Mouse (Mus musculus): Measurements from ENCODE around the gene P4ha3.

Gene P4ha3

DNA sequence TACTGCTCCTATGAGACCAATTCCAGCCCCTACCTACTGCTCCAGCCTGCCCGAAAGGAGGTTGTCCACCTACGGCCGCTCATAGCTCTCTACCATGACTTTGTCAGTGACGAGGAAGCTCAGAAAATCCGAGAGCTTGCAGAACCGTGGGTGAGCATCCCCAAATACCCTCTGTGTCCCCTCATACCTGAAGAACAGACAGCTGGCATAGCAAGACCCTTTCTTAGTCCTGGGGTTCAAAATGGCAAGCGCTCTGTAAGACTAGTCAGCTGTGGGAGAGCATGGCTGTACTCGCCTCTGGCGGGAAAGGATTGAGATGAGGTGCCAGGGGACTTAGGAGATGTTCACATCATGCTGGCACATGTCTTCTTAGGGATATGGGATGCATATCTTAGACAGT is 20.6 kb downstream of the P4ha3 start:
- no peak for DNase-seq (ENCODE audit: low read depth, low spot score)

DNA sequence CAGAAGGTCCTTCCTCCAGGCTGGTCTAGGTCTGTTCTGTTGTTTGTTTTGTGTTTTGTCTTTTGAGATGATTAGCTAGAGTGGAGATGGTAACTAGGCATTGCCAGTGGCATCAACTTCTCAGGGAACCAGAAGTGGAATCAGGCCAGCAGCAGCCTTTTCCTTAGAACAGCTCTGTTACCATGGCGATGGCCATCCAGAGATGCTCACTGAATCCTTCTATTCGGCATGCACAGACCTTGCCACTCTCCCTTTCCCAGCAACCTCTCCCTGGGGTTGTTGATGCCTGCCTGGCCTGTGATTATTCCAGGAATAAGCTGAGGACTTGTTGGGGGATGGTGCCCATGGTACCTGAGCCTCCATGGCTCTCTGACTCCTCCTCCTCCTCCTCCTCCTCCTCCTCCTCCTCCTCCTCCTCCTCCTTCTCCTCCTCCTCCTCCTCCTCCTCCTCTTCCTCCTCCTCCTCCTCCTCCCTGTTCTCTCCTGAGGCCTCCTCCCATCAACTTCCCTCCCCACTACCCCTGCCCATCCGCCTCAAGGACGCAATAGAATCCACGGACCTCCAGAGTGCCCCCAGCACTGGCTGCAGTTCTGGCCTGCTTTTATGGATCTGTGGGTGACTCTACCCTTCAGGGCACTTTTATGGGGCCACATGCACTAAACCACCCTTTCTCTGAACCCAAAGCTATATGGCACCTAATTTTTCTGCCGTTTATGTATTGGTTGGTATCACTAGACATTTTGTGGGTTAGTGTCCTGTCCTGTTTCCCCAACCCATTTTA is 22.7 kb downstream of the P4ha3 start:
- peak; percentile 73 for DNase-seq (ENCODE audit: low read depth, low spot score)

DNA sequence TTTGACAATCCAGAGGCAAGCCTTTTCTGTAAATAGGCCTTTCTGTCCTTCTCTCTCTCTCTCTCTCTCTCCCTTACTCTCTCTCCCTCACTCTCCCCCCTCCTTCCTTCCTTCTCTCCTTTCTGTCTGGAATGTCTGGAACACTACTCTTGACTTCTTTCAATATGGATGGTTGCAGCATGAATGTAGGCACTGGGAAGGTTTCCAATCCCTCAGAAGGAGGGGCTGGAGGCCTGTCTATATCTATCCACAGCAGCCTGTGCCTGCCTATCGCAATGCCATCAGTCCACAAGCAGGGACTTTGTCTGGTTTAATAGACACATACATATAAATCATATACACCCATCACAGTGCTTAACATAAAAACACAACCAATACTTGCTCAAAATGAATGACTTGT is 23.9 kb downstream of the P4ha3 start:
- peak; percentile 46 for DNase-seq (ENCODE audit: low read depth, low spot score)

DNA sequence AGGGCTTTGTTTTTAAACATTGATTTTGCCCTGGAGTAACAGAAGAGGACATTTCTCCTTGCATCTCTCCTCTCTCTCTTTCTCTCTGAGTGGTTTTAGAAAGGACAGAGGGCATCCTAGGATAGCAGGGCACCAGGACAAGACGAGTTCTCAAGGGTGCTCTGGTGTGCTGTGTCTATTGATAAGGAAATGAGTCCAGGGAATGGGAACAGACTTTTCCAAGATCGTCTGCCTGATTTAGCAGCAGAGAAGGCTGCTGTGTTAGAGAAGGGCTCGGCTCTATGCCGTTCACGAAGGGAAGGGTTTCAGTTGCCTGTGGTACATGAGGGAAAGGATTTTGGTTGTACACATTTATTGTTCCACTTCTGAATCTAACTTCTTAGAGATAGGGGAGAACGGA is 24.4 kb downstream of the P4ha3 start:
- DNase-seq (ENCODE audit: low read depth, low spot score), result no peak

DNA sequence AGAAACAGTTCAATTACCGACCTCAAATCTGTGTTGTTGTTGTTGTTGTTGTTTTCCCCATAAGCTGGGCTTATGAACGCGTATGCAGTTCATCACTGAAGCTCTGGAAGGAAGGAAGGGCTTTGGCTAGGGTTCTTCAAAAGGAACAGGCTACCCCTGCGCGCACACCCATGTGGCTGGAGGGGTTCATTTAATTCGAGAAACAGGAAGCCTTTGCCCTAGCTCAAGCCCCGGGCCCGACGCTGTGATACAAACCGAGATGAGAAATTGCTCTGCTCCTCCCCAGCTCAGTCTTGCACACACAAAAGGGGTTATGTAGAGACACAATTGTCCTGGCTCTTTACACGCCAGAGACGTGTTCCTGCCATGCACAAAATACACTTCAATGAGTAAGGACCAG is 25.0 kb downstream of the P4ha3 start:
- DNase-seq (ENCODE audit: low read depth, low spot score), result no peak

DNA sequence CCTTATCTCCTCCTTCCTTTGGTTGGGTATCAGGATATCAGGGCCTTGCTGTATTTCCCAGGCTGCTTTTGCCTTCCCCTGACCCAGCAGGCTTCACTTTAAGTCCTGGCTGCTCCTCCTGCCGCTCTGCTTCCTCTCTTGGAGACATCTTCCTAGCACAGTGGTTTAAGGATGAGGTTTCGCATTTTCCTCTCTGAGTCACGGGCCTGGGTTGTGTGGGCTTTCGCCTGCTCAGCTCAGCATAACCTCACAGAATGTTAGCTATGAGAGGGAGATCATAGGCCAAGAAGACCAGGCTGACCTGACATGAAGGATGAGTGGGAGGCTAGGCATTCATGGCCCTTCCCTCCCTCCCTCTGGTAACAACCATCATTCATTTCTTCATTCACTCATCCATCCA is 27.4 kb downstream of the P4ha3 start:
- DNase-seq (ENCODE audit: low read depth, low spot score), result no peak

DNA sequence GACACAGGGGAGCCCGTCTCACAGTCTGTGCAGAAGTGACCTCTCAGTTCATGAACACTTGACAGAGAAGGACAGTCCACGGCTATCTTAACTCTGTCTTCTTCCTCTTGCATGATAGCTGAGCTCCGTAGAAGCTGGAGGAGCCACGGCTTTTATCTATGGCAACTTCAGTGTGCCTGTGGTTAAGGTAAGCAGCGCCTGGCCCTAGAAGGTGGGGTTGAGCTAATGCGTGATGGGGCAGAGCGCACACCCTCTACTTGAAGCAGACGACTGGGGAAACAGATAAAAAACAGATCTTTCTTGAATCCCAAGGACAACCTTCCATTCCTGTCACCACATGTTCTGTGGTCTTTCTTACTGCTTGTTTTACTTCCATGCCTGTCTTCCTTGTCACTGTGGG is 31.6 kb downstream of the P4ha3 start:
- DNase-seq (ENCODE audit: low read depth, low spot score), result no peak

DNA sequence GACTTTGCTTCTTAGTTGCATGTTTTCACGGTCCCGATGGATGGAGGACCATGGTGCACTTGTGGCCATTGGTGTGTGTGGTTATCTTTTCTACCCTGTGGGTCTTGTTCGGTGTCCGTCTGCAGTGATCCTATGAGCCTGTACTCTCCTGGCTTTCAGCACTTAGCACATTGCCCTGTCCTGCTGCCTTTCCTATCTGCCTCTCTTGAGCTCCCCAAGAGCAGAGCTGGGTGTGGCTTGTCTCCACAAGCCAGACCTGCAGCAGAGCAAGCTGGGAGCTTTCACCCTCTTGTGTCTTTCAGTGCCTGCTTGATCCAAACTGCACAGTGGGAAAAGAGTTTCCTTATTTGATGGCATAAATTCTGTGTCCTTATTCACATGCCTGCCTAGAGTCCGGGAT is 32.2 kb downstream of the P4ha3 start:
- DNase-seq (ENCODE audit: low read depth, low spot score), result no peak

DNA sequence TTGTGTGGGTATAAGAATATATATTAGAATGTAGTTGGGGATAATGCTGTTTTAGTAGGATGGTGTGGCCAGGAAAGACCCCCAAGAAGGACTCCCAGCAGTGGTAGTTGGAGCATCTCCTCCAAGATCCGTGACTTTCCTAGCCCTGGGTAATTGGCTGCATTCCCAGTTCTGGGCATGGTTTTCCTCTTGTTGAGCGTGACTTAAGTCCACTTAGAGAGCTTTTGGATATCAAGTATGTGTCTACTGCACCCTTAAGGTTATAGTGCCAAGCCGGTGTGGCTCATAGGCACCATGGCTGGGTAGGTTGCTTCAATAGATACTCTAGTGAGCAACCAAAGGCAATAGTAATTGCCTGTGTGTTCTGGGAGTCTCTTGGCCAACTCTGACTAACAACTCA is 38.4 kb downstream of the P4ha3 start:
- DNase-seq (ENCODE audit: low read depth, low spot score), result no peak

DNA sequence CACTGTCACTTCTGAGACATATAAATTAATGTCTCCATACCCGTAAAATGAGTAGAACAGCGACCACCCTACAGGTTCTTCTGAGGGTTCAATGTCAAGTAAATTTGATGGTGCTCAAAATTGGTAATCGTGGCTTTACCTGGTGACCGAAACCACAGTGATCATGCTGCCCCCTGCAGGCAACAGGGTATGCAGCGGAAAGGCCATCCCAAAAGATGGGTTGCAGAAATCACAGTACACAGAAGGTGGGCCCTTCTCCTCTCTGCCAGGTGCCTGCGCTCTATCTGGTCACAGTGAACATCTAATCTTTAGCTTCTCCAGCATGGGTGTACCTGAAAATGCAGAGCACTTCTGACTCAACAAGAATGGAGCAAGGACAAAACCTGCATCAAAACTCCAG is 40.2 kb downstream of the P4ha3 start:
- DNase-seq (ENCODE audit: low read depth, low spot score), result no peak

DNA sequence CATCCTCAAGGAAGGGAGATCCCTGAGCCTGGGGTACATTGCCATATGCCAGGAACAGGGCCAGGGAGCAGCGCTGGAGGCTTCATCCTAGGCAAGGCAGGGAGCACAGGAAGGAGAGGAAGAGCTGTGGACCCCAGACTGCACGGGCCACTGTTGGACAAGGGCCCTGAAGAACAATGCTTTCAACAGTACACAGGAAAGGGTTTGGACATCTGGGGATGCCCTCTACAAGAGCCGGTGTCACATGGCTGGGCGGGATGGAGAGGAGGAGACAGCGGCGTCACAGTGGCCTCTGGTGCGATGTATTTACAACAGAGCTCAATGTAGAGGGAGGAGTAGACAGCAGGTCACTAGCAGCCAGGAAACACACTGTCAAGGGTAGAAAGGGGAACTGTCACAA is 42.2 kb downstream of the P4ha3 start:
- no peak for DNase-seq (ENCODE audit: low read depth, low spot score)

DNA sequence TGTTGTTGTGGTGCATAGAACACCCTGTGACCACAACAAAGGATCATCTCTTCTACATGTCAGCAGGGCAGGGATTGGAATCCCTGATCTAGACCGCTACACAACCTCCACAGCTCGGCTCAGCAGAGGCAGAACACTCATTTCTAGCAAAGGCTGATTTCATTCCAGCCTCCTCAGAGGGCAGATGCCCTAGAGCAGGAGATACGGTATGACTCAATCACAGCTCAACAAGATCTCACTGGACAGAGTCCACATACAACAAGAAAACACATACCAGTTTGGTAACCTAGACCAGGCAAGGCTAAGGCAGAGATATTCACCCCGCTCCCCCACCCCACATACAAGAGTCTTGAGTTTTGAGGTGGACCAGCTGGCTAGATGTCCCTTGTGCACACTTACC is 43.3 kb downstream of the P4ha3 start:
- no peak for DNase-seq (ENCODE audit: low read depth, low spot score)

DNA sequence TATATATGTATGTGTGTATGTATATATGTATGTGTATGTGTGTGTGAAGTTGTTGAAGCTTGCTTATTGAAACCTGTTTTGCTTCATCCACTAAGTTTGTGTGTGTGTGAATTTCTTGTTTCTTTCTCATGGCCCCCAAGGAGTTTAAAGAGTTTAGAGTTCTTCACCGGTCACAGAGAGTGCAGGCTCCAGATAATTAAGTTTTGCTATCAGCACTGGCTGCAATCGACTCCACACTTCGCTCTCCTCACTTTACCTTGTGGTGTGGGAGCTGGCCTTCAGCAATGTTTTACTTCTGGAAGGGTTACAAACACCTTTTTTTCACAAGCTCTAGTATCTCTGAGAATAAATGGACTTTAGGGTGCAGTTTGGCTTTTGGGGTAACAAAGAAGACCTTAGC is 45.9 kb downstream of the P4ha3 start:
- no peak for DNase-seq (ENCODE audit: low read depth, low spot score)

DNA sequence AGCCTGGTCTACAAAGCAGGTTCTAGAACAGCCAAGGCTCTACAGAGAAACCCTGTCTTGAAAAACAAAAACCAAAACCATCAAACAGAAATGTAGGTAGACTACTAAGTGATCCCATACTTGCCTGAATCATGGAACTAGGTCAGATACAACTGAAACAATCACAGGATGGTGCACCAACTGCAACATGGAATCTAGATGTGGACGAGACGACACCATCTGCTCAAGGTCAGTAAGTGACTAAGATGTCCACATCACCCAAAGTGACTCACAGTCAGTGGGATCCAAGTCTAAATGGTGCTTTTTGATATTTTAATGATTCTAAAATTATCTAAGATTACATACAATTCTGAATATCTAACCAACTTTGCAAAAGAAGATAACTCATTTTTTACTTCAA is 50.6 kb downstream of the P4ha3 start:
- DNase-seq (ENCODE audit: low read depth, low spot score), result no peak

DNA sequence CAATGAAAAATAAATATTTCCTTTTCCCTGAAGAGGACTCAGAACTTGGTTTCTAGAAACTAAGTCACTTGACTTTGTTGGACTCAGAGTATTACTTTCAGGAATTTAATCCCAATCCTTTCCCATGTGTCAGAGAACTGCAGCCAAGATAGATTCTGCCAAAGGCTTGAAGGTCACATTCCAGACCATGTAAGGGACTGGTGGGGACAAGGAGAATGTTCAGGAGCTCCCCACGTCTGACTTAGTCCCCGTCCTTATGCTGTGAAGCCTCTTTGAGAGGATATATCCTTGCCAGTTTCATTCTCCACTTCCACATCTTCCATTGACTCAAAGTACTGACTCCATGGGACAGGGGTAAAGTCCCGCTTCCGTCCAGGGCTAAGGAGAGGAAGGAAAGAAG is 69.7 kb downstream of the P4ha3 start:
- DNase-seq (ENCODE audit: low read depth, low spot score), result no peak

DNA sequence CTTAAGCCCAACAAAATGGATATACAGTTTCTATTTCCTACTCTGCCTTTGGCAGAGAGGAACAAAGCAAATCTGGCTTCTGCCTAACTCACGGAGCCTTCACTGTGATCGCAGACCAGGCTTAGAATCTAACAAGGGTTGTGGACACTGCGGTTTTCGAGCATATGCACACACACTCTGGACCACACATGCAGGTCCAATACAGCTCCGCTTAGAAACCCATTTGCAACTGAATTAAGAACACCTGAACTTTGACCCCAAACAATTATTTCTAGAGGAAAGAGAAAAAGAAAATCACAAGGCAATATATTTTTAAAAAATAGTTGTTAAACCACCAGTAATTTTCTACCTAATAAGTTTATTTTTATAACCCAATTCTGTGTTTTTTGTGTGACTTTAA is 71.0 kb downstream of the P4ha3 start:
- DNase-seq (ENCODE audit: low read depth, low spot score), result no peak

DNA sequence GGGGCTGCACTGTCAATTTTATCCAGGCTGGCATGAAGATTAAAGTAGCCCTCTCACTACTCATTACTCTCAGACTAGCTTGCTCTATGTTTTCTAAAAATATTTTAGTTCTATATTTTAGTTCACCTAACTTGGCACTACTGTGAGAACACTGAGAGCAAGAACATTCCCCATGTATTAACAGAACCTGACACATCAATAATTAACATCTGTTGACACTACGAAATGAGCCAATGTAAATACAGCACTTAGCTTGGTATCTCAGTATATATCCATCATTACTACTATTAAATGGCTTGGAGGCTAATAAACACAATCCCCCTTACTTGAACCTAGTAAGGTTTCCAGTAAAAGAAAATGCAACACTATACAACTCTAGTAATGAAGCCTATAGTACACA is 71.4 kb downstream of the P4ha3 start:
- DNase-seq (ENCODE audit: low read depth, low spot score), result no peak

DNA sequence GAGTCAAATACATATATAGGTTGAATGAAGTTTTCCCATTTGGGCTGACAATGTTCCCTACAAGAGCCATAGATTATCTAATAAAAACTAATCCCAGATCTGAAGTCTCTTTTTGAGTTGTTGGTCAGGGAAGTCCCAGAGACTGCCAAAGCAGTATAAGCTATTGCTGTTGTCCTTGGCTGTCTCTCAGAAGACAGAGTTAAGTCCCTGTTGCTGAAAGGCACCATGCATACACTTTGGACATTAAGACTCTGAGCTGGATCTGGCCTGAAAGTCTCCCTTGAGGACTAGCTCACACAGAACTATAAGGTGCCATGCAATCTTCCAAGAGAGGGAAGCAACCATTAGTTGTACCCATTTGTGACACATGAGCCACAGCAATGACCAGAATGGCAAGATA is 72.5 kb downstream of the P4ha3 start:
- DNase-seq (ENCODE audit: low read depth, low spot score), result no peak

DNA sequence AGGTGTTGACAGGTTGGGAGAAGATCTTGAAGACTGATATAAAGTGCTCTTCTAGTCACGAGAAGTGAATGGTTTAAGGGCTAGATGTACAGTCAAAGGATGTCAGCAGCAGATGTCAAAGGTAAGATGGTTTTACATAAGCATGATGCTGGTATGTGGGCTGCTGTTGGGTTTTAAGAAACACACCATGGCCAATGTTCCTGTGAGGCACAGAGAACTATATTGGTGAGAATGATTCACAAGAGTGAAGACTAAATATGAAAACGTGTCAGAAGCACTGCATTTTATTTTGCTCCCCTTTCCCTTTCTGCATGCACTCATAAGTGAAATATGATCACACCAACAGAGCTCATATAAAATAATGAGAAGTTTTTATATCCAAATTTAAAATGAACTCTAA is 77.8 kb downstream of the P4ha3 start:
- peak; percentile 52 for DNase-seq (ENCODE audit: low read depth, low spot score)

DNA sequence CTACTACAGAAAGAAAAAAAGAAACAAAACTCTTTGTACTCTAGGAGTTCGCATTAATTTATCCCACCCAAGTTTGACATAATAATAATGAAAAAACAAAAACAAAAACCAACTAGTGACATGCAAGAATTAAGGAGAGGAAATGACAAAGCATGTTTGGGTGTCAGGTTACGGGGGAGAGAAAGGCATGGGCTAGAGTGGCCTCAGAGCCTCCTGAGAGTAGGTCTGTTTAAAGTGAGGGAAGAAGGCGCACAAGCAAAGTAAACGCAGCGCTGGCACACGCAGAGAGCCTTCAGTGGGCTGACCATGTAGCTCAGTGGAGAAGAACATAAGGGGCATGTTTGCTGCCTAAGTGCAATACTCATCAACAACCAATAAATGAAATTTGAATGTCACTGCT is 79.6 kb downstream of the P4ha3 start:
- no peak for DNase-seq (ENCODE audit: low read depth, low spot score)

Measured in telencephalon, adult 2 months (tissue).